Mouse (Mus musculus) stomach, postnatal 0 days (tissue): ENCODE data around the gene Ptprn2.

ENCODE experiments used
- CTCF ChIP-seq: IDR thresholded peaks from 2 replicates; pipeline ENCODE4 v1.5.1; 2016; ENCODE audit warnings: antibody characterized with exemption, low read depth, mild to moderate bottlenecking, moderate library complexity
- EP300 ChIP-seq: optimal IDR thresholded peaks from 2 replicates; pipeline ENCODE3; 2016; ENCODE audit warnings: antibody characterized with exemption

- TF ChIP-seq CTCF (no peak), EP300 (no peak)
Observed at GRCm38 (mm10) chr12:117245885-117246478, 760.5 kb downstream of the Ptprn2 start.
